Mouse (Mus musculus): ENCODE measurements around the gene Arl2. TPM values are rescaled to one million over a fixed set of nuclear protein-coding genes. Genes with fewer than 3 reads are reported as not detected.
A peak's percentile ranks its signal among the peaks of the same experiment; 100 is the strongest.

Gene Arl2
- polyA plus RNA-seq (2015; fragmentation: Nextera tagmentation; extraction: Ambion mirVana) = 102 and 103 TPM in 2 replicates

DNA sequence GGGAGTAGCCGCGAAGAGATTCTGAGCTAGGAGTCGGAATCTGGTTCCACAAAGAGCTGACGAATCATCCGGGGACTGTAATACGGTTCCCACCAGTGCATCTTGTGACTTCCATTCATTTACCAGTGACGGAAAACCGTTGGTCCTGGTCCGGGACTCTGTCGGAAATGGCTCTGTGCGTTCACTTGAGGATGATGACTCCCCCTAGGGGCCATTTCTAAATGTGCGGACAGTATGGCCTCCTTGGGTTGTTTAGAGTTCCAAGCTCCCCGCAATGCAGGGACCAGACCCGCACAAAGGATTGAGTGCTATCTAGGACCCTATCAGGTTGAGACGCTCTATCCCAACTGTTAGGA lies at the start of gene Arl2:
Gene Arl2, minus strand, starts transcription at position 155 of the 356 bp plus-strand sequence.
- Histone ChIP-seq H3K27ac (ENCODE audit: low read length) (peak within 1 kb of the TSS; percentile 93), H3K4me2 (ENCODE audit: low read depth, low read length) (peak within 1 kb of the TSS; percentile 83), H3K36me3 (ENCODE audit: control insufficient read depth, insufficient read depth, low read length) (peaks cover 4% of the 10 kb centered on the region; the same call in 1 of the 2 replicates), H3K27me3 (replicated peaks; ENCODE audit: control insufficient read depth, insufficient read depth, low read length) (no peaks in the 10 kb centered on the region), H3K9me3 (ENCODE audit: control insufficient read depth, low read length) (no peaks in the 10 kb centered on the region), H3K9ac (ENCODE audit: low read depth, low read length) (peak within 1 kb of the TSS; percentile 86), H3K4me3 (ENCODE audit: low read length) (peak within 1 kb of the TSS; percentile 75), H3K4me1 (ENCODE audit: control insufficient read depth, insufficient read depth, low read length) (0 out of 2 replicates have a peak, but pooled peaks cover 3% of the 10 kb centered on the region)
- ATAC-seq = peak; percentile 79
- under 1% methylated on average over 15 of the region's 15 CpGs for WGBS

DNA sequence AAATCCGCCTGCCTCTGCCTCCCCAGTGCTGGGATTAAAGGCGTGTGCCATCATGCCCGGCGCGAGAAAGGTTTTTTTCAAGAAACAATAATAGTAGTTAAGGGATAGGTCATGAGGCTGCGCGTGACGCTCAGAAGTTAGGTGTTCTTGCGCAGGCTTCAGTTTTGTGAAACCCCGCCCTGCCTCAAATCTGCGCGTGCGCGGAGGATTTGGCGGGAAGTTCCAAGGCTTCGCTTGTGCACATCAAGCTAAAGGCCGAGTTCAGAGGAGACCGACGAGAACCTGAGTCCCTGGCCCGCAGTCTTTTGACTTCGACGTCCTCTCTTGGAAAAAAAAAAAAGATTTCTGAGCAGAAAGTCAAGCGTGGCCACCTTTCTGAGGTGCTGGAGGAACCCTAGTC lies 42.8 kb upstream of the Arl2 start, which contains the start of gene Majin:
Gene Majin, plus strand, starts transcription at position 258 of the 400 bp plus-strand sequence.
- Histone ChIP-seq H3K36me3 (ENCODE audit: control insufficient read depth, insufficient read depth, low read length) (no peaks in the 10 kb centered on the region), H3K4me2 (ENCODE audit: low read depth, low read length) (no peak within 1 kb of the TSS), H3K4me3 (ENCODE audit: low read length) (no peak within 1 kb of the TSS), H3K4me1 (ENCODE audit: control insufficient read depth, insufficient read depth, low read length) (no peaks in the 10 kb centered on the region), H3K27ac (ENCODE audit: low read length) (no peak within 1 kb of the TSS), H3K27me3 (replicated peaks; ENCODE audit: control insufficient read depth, insufficient read depth, low read length) (no peaks in the 10 kb centered on the region), H3K9me3 (ENCODE audit: control insufficient read depth, low read length) (no peaks in the 10 kb centered on the region), H3K9ac (ENCODE audit: low read depth, low read length) (no peak within 1 kb of the TSS)
- no peak for ATAC-seq
- 84% methylated on average over 23 of the region's 23 CpGs for WGBS

DNA sequence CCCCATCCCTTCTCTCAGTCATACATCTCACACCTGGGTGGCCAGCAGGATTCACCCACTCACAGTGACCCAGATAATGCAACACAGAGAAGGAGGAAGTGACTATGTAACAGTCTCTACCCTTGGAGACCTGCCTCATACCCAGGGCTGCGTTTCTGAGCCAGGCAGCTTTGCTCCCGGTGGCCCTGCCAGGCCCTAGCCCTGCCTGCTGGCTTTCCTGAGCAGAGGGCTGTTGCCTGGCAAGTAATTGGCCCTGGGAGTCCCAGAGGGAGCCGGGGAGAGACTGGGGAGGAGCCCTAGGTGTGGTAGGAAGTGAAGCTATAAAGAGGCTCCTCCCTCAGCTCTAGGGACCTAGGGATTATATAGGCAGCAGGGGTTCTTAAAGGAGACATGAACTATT lies 41.2 kb upstream of the Arl2 start:
- Histone ChIP-seq H3K36me3 (ENCODE audit: control insufficient read depth, insufficient read depth, low read length) (no peaks in the 10 kb centered on the region), H3K27ac (ENCODE audit: low read length) (no peak overlapping the region; the same call in 1 of the 2 replicates), H3K9me3 (ENCODE audit: control insufficient read depth, low read length) (no peaks in the 10 kb centered on the region), H3K4me1 (ENCODE audit: control insufficient read depth, insufficient read depth, low read length) (no peaks in the 10 kb centered on the region), H3K4me3 (ENCODE audit: low read length) (no peak overlapping the region), H3K9ac (ENCODE audit: low read depth, low read length) (no peak overlapping the region), H3K27me3 (replicated peaks; ENCODE audit: control insufficient read depth, insufficient read depth, low read length) (no peaks in the 10 kb centered on the region), H3K4me2 (ENCODE audit: low read depth, low read length) (no peak overlapping the region)
- 11% methylated on average over 3 of the region's 3 CpGs for WGBS
- ATAC-seq = peak; percentile 93

DNA sequence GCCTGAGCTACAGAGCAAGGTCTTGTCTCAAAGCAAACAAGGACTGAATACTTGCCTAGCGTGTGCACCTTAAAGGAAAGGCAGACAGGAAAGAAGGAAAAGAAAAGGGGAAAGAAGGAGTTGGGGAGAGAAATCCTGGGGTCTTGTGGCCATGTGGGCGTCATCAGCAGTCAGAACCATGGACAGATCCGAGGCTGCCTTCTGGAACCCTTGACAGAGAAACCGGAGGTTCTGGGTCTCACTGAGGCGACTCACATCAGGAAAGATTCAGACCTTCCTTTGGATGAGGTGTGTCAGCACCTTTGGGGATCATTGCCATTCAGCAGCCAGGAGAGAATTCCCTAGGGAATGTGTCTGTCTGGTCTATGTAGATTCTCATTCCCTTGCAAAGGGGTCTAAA lies 40.3 kb upstream of the Arl2 start:
- no peaks in the 10 kb centered on the region for H3K9me3 ChIP-seq (ENCODE audit: control insufficient read depth, low read length)
- H3K4me2 ChIP-seq (ENCODE audit: low read depth, low read length) = no peak overlapping the region
- no peak for ATAC-seq
- no peak overlapping the region for H3K9ac ChIP-seq (ENCODE audit: low read depth, low read length)
- no peaks in the 10 kb centered on the region for H3K36me3 ChIP-seq (ENCODE audit: control insufficient read depth, insufficient read depth, low read length)
- no peaks in the 10 kb centered on the region for H3K27me3 ChIP-seq (replicated peaks; ENCODE audit: control insufficient read depth, insufficient read depth, low read length)
- H3K4me3 ChIP-seq (ENCODE audit: low read length) = no peak overlapping the region
- no peaks in the 10 kb centered on the region for H3K4me1 ChIP-seq (ENCODE audit: control insufficient read depth, insufficient read depth, low read length)
- H3K27ac ChIP-seq (ENCODE audit: low read length) = no peak overlapping the region
- WGBS = 13% methylated on average over 5 of the region's 5 CpGs

DNA sequence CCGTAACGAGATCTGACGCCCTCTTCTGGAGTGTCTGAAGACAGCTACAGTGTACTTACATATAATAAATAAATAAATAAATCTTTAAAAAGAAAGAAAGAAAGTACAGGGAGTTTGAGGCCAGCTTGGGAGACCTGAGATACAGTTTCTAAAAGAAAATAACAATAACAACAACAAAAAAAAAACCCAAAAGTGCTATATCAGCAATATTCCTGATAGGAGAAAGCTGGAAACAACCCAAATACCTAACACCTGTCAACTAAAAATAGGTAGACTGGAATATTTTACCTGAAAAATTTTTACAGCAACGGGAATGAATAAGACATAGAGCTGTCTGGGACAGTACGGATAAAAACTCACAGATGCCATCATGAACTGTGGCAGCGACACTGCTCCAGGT lies 37.4 kb upstream of the Arl2 start:
- 92% methylated on average over 3 of the region's 6 CpGs for WGBS
- no peaks in the 10 kb centered on the region for H3K36me3 ChIP-seq (ENCODE audit: control insufficient read depth, insufficient read depth, low read length)
- no peak overlapping the region for H3K4me2 ChIP-seq (ENCODE audit: low read depth, low read length)
- H3K9ac ChIP-seq (ENCODE audit: low read depth, low read length) = no peak overlapping the region
- no peak for ATAC-seq
- no peaks in the 10 kb centered on the region for H3K27me3 ChIP-seq (replicated peaks; ENCODE audit: control insufficient read depth, insufficient read depth, low read length)
- H3K4me3 ChIP-seq (ENCODE audit: low read length) = no peak overlapping the region
- no peaks in the 10 kb centered on the region for H3K4me1 ChIP-seq (ENCODE audit: control insufficient read depth, insufficient read depth, low read length)
- H3K9me3 ChIP-seq (ENCODE audit: control insufficient read depth, low read length) = no peaks in the 10 kb centered on the region
- H3K27ac ChIP-seq (ENCODE audit: low read length) = no peak overlapping the region

DNA sequence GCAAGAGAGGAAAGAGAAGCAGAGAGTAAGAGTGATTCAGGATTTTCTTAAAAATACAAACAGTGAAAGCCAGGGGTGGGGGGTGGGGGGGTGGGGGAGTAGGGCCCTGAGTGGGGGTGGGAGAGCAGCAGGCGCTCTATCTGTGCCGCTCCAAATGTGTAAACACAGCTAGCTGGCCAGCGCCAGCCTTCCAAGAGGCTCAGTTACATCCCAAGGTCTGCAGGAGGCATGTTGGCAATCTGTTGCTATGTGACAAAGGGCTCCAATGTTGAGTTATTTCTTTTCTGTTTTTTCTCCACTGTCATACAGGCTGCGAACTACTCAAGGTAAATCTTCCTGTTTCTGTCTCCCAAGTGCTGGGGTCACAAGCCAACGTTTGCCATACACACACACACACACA lies 33.4 kb upstream of the Arl2 start:
- H3K4me2 ChIP-seq (ENCODE audit: low read depth, low read length) = no peak overlapping the region
- H3K27me3 ChIP-seq (replicated peaks; ENCODE audit: control insufficient read depth, insufficient read depth, low read length) = no peaks in the 10 kb centered on the region
- ATAC-seq = no peak
- 23% methylated on average over 5 of the region's 5 CpGs for WGBS
- H3K4me1 ChIP-seq (ENCODE audit: control insufficient read depth, insufficient read depth, low read length) = no peaks in the 10 kb centered on the region
- H3K9me3 ChIP-seq (ENCODE audit: control insufficient read depth, low read length) = no peaks in the 10 kb centered on the region
- H3K36me3 ChIP-seq (ENCODE audit: control insufficient read depth, insufficient read depth, low read length) = no peaks in the 10 kb centered on the region
- no peak overlapping the region for H3K4me3 ChIP-seq (ENCODE audit: low read length)
- H3K9ac ChIP-seq (ENCODE audit: low read depth, low read length) = no peak overlapping the region
- H3K27ac ChIP-seq (ENCODE audit: low read length) = no peak overlapping the region

DNA sequence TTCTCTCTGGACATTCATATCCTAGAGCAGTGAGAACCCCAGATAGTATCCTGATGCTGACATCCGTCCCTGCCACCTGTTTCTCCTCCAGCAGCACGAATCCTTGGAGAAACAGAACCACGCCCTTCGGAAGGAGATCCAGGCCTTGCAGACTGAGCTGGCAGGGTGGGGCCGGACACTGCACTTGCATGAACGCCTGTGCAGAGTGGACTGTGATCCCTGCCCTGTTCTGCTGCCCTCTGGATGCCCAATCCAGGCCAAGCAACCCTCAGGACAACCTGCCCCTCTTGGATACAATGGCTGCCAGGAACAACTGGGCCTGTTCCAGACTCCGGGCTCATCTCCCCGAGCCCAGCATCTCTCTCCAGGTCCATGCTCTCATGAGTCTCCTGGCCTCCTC lies 29.9 kb upstream of the Arl2 start:
- WGBS = 80% methylated on average over 8 of the region's 8 CpGs
- H3K27me3 ChIP-seq (replicated peaks; ENCODE audit: control insufficient read depth, insufficient read depth, low read length) = no peaks in the 10 kb centered on the region
- no peaks in the 10 kb centered on the region for H3K36me3 ChIP-seq (ENCODE audit: control insufficient read depth, insufficient read depth, low read length)
- ATAC-seq = no peak
- H3K4me2 ChIP-seq (ENCODE audit: low read depth, low read length) = no peak overlapping the region
- H3K4me1 ChIP-seq (ENCODE audit: control insufficient read depth, insufficient read depth, low read length) = no peaks in the 10 kb centered on the region
- no peak overlapping the region for H3K9ac ChIP-seq (ENCODE audit: low read depth, low read length)
- H3K4me3 ChIP-seq (ENCODE audit: low read length) = no peak overlapping the region
- no peak overlapping the region for H3K27ac ChIP-seq (ENCODE audit: low read length)
- H3K9me3 ChIP-seq (ENCODE audit: control insufficient read depth, low read length) = no peaks in the 10 kb centered on the region

DNA sequence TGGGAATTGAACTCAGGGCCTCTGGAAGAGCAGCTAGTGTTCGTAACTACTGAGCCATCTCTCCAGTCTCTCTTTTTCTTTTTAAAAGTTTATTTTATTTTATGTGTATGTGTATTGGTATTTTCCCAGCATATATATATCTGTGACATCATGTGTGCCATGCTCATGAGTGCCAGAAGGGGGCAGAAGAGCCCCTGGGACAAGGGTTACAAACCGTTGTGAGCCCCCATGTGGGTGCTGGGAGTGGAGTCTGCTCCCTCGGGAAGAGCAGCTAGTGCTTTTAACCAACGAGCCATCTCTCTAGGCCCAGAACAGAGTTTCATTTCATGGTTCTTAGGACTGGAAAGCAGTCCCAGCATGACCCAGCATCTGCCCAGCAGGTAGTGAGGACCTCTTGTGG lies 25.4 kb upstream of the Arl2 start:
- Histone ChIP-seq H3K4me3 (ENCODE audit: low read length) (no peak overlapping the region), H3K36me3 (ENCODE audit: control insufficient read depth, insufficient read depth, low read length) (no peaks in the 10 kb centered on the region), H3K27me3 (replicated peaks; ENCODE audit: control insufficient read depth, insufficient read depth, low read length) (no peaks in the 10 kb centered on the region), H3K9me3 (ENCODE audit: control insufficient read depth, low read length) (no peaks in the 10 kb centered on the region), H3K4me2 (ENCODE audit: low read depth, low read length) (no peak overlapping the region), H3K9ac (ENCODE audit: low read depth, low read length) (no peak overlapping the region), H3K27ac (ENCODE audit: low read length) (no peak overlapping the region), H3K4me1 (ENCODE audit: control insufficient read depth, insufficient read depth, low read length) (peaks cover 10% of the 10 kb centered on the region; the same call in 1 of the 2 replicates)
- ATAC-seq = no peak
- WGBS = 83% methylated on average over 4 of the region's 4 CpGs

DNA sequence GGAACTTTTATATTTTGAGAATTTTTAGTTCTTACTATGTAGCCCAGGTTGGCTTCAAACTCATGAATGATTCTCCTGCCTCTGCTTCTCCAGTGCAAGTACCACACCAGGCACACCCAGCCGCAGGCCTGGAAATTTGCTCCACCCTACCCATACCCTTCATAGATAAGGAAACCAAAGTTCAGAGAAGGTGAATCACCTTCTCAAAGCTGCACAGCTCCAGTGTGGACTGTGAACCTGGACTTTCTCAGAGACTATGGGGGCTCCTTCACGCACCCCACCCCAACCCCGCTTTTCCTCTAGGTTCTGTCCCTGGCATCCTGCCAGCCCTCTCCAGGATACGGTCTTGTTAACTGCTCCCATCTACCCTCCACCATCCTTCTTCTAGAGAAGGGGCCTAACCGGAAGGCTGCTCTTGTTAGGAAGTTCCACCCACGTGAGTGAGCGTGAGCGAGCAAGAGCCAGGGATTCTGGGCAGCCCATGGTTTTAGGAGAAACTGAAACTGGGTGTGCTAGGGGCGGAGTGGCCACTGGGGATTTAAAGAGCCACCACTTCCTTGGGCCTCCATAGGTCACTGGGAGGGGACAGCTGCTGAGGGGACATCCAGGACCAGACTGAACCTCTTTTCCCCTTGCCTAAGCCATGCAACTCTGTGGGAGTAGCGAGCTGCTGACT lies 22.7 kb upstream of the Arl2 start:
- WGBS = 49% methylated on average over 10 of the region's 10 CpGs
- no peaks in the 10 kb centered on the region for H3K9me3 ChIP-seq (ENCODE audit: control insufficient read depth, low read length)
- H3K27me3 ChIP-seq (replicated peaks; ENCODE audit: control insufficient read depth, insufficient read depth, low read length) = no peaks in the 10 kb centered on the region
- H3K27ac ChIP-seq (ENCODE audit: low read length) = peak overlapping the region; percentile 24; the same call in 1 of the 2 replicates
- H3K36me3 ChIP-seq (ENCODE audit: control insufficient read depth, insufficient read depth, low read length) = no peaks in the 10 kb centered on the region
- H3K4me2 ChIP-seq (ENCODE audit: low read depth, low read length) = peak overlapping the region; percentile 28
- ATAC-seq = peak; percentile 75
- H3K4me3 ChIP-seq (ENCODE audit: low read length) = no peak overlapping the region
- peaks cover 10% of the 10 kb centered on the region; the same call in 1 of the 2 replicates for H3K4me1 ChIP-seq (ENCODE audit: control insufficient read depth, insufficient read depth, low read length)
- H3K9ac ChIP-seq (ENCODE audit: low read depth, low read length) = peak overlapping the region; percentile 35; the same call in 1 of the 2 replicates

DNA sequence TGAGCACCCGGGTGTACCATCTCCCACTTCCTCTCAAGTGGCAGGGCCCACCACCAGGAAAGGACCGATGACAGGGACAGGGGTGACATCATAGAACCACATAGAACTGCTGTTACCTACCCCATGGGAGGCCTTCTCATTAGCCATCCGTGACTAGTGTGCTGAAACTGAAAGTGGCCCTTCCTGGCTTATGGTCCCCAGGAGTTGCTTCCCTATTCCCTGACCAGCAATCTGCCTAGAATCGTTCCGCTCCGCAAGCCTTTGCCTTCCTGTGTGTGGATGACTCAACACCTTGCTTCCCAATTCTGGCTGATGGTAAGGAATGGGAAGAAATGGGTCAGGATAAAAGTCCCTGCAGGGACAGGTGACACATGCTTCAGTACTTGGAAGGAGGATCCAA lies 15.9 kb upstream of the Arl2 start:
- no peak overlapping the region for H3K9ac ChIP-seq (ENCODE audit: low read depth, low read length)
- no peak for ATAC-seq
- no peaks in the 10 kb centered on the region for H3K4me1 ChIP-seq (ENCODE audit: control insufficient read depth, insufficient read depth, low read length)

More for the DNA sequence above, 15.9 kb upstream of the Arl2 start:
- no peak overlapping the region for H3K4me2 ChIP-seq (ENCODE audit: low read depth, low read length)
- H3K9me3 ChIP-seq (ENCODE audit: control insufficient read depth, low read length) = no peaks in the 10 kb centered on the region
- no peaks in the 10 kb centered on the region for H3K27me3 ChIP-seq (replicated peaks; ENCODE audit: control insufficient read depth, insufficient read depth, low read length)
- no peak overlapping the region for H3K4me3 ChIP-seq (ENCODE audit: low read length)
- H3K27ac ChIP-seq (ENCODE audit: low read length) = no peak overlapping the region
- no peaks in the 10 kb centered on the region for H3K36me3 ChIP-seq (ENCODE audit: control insufficient read depth, insufficient read depth, low read length)
- 69% methylated on average over 6 of the region's 6 CpGs for WGBS
